Mouse (Mus musculus) kidney, postnatal 25 days (tissue): ENCODE measurements around the gene Me3.
A peak's percentile ranks its signal among the peaks of the same experiment; 100 is the strongest.

Experiments
- DNase-seq, 2 experiments: peaks; one replicate each; pipeline ENCODE4 v3.0.0; 2021; ENCODE audit warnings: mixed read lengths in 2 of 2

Me3 gene

DNA sequence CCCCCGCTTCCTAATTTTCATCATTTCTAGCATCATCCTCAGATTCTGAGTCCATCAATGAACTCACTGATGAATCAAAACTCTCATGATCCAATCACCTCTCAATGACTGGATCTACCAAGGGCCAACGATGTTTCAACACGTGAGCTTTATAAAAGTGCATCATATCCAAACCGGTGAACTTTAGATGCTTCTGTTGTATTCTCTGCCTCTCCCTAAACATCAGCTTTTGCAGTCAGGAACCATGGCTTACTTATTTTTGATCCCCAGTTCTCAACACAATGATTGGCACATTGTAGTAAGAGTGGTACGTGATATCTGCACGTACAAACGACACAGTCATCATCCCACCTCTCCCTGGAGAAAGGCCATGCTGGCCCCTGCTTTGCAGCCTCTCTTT lies 204.5 kb downstream of the Me3 start:
- no peak for DNase-seq

DNA sequence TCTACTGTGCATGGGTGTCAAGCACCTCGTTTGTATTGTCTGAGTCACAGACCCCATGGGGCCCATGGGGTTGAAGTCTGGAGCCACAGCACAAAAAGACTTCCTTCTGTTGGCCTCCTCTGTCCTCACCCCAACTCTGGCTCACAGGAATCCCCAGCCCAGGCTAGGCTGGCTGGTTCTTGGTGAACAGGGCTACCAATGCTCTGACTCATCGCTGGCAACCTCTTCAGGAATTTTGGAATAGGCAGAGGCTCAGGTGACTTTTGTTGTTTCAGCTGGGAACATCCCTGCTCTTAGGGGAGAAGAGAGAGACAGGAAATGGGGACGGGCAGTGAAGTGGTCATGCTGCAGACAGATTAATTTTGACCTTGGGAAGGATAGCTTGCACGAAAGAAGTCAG lies 205.6 kb downstream of the Me3 start:
- peak in 1 of 2 experiments; percentile 41 for DNase-seq

DNA sequence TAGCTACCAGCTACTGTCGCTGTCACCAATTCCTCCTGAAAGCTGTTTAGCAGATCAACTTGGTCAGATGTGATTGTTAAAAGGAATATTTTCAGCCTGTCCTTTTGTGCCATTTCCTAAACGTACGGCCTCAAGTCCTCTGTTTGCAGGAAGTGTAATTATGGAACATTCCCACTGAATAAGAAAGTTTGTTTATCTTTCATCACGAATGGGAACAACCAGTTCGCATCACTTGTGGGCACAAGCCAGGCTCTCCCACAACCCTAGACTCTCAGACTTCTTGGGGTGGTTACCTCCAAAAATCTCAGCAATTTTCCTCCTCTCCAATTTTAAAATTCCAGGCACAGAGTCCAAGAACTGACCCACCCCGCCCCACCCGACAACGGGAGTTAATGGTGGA lies 207.5 kb downstream of the Me3 start:
- no peak for DNase-seq

DNA sequence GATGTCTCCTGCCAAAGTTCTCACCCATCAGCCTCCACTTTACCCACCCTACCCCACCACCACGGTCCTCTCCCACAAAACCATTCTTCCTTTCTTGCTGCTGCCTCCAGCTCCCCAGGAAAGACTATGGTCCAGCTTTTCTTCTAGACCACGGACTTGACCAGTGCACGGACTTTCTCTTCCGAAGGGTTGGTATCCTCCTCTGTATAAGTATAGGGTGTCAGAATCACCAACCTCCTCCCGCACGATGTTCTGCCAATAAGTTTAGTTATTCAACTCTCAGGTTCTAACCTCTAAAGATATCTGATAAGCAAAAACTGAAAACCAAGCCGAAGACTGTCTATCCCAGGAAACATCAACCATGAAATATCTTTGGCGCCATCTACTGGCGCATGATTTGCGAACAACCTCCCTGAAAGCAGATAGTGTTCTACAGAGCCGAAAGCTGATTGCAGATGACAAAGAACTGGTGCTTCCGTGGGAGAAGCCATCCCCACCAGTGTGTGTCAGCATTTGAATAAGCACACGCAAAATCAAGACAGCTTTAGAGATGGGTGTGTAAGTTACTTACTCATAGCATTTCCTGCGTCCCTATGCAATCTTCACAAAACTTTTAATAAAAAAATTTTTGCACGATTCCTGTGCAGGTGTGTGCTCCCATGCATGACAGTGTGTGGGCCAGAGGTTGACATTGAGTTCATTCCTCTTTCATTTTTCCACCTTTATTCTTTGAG lies 209.6 kb downstream of the Me3 start:
- DNase-seq, result peak; percentile 78 to 94

DNA sequence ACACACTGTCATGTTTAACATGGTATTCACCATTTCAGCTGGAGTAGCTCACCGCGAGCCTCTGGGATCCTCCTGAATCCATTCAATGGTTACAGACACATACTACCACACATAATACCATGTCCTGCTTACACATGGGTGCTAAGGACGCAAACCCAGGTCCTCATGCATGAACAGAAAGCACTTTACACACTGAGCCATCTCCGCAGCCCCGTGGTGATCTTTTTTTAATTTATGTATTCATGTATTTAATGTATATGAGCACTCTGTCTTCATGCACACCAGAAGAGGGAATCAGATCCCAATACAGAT lies 210.2 kb downstream of the Me3 start:
- DNase-seq, result no peak

DNA sequence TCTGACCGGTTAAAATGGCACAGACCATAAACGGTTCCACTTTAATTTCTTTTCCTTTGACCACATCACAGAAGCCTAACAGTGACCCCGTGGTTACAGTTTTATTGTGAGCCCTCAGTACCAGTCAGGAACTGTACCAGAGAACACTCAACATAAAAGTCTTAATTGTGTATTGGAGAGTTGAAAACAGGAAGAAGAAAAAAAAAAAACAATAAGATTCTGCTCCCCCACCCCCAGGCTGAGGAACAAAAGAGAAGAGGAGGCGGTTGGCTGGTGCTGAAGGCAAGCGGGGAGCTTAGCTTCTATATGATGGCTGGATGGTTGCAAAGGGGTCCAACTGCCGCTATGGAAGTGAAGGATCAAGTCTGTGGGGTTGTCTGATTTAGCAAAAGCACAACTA lies 210.9 kb downstream of the Me3 start:
- DNase-seq, result no peak

DNA sequence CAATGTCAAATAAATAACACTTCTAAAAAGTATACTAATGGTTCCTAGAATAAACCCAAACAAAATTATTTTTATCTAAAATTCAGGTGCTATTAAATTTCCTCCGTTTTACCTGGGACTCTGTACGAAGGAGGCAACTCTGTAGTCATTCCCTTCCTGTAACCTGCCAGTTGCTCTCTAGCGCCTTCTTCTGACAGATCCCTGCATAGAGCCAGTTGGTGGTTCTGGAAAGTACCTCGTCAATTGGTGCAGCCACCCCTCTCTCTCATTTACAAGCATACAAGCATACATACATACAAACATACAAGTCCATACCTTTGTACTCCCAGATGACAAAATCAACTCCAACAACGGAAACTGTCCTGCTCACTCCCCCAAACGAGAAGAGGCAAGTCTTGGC lies 211.3 kb downstream of the Me3 start:
- DNase-seq, result peak in 1 of 2 experiments; percentile 65

DNA sequence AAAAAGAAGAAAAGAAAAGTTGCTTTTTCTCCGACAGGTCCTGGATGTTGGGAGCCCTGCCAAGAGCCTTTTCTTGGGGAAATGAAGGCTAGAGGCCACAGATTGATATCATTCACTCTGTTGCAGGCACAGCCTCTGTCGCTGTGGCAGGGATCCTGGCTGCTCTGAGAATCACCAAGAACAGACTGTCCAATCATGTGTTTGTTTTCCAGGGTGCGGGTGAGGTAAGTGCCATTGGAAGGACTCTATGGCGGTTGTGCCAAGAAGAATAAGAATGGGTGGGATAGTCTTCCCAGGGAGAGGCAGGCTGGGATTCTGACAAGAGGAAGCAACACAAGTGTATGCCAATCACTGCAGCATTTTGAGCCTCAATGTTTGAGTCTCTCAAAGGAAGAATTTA lies 213.5 kb downstream of the Me3 start:
- no peak for DNase-seq

DNA sequence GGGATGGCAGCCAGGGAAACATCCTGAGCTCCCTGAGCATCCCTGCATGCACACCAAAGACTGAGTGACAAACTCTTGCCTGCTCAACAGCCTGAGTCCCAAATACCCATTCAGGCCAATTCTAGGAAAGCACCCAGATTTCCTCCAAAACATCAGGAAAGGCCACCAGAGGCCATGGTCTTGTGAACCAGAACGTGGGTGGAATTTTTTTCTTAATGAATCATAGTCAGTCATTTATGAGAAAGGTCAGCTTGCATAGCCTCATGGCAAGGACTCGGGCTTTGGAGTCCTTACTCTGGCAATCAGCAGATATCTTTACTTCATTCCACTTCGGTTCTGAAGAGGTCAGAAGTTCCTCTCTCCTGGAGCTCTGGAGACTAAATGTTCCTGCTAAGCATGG lies 218.3 kb downstream of the Me3 start:
- peak in 1 of 2 experiments; percentile 8 for DNase-seq

DNA sequence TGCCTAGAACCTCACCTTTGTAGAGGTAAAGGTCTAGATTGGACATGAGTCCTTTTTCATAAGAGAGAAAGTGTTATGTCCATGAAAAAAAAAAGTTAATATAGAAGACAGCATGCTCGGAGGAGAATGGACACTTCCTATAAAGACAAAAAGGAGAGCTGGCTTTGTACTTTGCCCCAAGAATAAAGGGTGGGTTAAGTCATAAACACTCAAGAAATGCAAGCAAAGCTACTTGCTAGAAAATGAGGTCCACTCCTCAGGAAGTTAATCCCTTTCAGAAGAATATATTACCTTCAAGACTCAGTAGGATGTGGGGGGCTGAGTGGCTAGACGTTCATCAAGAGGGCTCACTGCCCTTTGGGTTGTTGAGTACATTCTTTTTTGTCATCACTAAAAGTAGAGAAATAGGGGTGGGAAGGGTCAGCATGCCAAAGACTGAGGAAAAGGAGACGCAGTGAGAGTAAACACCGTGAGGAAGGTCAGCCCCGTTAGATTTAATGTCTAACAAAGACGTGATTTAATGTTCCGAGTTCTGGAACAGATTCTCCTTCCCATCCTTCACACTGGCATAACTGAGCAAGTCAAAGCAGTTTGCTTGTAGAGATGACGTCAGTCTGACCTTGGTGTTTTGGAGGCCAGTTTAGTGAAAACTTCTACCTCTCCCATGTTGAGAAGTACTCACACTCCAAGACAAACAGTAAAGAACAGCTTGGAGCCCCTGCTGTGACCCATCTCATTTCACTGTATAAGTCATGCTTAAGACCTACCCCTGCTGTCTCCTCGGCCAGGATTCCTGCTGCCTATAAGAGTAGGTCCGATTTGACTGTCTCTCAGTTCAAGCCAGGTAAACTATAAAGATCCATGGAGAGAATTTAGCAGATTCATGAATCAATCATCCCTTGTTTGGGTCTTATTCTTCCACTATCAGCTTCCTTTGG lies 220.2 kb downstream of the Me3 start:
- no peak for DNase-seq

DNA sequence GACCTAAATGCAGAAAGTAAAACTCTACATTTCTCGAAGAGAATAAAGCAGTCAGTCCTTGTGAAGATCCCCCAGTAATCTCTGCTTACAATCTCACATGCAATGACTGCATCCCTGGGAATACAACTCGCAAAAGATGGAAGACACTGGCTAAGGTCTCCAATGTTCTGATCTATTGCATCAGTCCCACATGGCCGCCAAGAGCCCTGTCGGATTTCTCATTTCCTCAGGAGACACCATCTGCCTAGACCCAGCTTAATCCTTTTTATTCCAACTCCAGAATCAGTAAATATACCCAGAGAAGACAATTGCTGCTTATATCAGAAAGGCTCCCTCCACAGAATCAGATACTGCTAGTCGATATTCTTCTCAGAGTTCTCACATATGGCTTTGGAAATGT lies 220.9 kb downstream of the Me3 start:
- DNase-seq, result no peak

DNA sequence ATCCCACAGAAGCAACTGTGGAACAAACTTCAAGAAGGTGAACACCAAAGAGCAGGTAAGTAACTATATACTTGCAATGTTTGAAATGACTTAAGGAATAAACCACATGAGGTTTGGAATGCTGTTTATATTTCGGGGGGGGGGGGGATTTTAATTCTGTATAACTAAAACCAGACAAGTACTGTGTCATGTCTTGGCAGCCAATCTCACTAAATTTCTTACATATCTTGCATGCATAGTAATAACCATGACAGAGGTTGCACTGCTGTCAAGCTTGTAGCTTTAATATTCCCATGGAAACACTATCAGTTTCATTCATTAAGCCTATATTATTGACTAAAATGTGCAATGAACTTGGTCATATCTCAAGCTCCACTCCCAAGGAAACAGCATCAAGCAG lies 223.0 kb downstream of the Me3 start:
- DNase-seq, result no peak

DNA sequence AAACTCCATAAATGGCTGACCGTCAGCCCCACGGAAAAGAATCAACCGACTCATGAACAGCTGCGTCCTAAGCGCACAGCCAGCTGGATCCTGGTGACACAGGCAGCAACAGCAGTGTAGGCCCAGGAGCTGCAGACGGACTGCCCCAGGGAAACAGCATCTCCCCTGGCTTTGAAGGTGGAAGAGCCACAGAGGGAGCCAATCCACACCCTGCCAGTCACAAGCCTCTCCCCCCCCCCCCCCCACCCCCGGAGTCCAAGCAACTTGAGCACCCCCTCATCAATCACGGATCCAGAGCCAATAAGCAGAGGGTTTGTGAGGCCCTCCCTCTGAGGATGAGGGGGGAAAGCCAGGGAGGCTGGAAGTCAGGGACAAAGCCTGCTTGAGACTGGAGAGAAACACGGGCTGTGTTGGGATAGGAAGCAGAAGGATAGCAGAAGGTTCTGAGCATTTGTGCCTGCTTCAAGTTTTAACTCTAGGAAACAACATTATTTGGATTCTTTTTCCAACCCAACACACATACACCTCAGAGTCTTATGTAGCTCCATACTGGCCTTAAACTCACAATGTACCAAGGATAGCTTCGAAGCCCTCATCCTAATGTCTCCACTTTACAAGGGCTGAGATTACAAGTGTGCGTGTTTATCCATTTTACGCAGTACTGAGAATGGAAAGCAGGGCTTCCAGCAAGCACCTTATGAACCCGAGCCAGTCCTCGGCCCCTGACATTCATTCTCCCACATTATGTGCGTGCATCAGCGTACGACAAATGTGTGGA lies 224.4 kb downstream of the Me3 start:
- no peak for DNase-seq

DNA sequence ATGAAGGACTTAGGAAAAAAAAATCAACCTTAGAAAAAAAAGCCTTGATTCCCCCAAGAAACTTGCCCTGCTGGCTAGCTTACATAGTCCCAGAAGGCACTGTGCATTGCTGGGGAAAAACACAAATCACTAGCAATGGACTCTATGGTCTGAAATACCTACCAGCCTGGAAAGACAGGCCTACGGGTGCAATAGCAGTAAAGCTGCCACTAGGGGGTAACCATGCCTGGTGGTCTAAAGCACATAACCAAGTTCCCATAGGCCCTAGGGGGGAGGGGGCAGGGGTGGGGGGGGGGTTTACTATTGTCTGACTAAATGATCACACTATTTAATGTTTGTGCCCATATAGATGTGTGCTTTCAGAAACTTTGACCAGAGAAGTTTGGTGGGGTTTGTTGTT lies 232.6 kb downstream of the Me3 start:
- no peak for DNase-seq

DNA sequence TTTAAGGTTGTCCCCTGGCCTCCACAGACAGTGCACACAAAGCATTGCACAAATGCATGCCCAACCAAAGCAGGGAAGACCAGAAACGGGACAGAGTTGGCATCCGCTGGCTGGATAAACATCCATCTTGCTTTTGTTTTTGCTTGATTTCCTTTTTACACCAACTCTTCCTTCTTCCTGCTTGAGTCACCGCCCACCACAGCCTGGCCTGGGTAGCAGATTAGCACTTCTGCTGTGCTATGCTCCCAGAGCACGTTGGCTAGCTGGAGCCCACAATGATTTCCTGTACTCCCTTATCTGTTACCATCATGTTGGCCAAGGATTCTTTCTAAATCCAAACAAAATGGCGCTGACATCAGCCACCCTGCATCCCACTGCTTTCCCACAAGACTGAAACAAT lies 235.0 kb downstream of the Me3 start:
- no peak for DNase-seq

DNA sequence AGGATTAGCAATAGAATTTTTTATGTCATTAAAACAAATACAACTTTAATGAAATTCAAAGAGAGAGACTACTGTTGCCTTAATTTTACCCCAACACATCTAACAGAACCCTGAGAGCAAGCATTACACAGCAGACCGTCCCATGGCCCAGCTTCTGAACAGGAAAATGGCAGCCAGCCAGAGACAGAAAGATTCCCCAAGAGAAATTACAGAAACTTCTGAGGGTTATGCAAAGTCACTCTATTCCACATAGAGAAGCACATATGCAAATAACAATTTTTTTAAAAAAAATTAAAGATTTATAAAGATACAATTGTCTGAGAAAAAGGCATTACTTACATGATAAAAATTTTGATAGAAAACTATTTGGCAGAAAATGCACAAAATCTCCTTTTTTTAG lies 247.5 kb downstream of the Me3 start:
- DNase-seq, result no peak

DNA sequence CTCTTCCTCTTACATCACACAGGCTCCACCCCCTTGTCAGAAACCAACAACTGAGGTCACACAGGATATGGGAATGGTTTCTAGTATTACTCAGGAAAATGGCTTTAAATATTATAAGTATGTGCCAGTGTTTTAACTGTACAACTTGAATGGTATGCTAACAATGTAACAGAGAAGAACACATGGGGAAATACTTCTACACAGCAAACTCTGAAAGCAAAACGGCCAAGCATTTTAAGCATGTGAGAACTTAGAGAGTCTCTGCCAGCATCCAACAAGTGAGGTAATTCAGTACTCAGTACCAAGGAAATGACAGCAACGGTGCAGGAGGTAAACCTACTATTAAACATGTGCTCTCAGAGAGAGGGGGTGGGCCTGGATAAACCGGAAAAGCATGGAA lies 252.4 kb downstream of the Me3 start:
- no peak for DNase-seq

DNA sequence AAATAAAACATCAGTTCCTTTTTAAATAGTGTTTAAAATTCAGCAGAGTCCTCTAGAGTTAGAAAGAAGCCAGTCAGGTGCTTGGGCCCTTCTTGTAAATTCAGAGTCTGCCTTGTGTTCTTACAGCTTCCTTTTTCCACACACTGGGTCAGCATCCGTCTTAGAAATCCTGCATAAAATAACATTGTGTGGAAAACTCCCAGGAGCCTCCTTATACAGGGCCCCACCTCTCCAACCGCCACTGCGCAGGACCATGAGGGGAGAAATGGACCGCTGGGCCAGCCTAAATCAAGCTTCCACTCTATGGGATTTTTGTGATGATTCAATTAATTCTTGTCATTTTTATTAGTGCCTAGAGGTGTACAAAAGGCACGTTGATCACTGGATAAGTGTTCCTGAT lies 259.2 kb downstream of the Me3 start:
- no peak for DNase-seq

DNA sequence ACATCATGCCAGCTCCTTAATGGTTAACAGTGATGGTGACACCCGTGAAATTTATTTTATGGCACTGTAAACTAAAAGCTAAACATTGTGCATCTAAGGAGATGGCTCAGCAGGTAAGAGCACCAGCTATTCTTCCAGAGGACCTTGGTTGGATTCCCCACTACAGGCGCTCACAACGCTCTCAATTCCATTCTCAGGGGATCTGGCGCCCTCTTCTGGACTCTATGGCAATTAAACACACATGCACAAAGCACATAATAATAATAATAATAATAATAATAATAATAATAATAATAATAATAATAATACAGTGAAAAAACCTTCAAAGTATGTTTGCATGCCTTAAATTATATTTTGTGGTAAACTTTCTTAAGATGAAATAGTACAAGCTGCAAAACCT lies 259.7 kb downstream of the Me3 start:
- peak in 1 of 2 experiments; percentile 39 for DNase-seq

DNA sequence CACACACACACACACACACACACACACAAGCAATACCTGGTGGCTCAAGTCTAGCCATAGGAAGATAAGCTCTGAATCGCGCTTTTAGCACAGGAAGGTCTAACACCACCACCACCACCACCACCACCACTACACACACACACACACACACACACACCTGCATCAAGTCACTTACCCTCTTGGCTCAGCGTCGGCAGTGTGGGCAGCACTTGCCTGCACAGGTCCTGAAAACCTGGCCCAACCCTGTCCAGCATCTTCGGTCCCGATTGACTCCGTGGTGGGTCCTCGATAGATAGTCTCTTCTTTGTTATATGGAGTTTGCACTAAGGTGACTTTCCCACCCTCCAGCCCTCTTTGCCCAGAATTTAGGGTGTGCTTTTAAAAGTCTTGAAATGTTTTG lies 270.8 kb downstream of the Me3 start:
- DNase-seq, result no peak

DNA sequence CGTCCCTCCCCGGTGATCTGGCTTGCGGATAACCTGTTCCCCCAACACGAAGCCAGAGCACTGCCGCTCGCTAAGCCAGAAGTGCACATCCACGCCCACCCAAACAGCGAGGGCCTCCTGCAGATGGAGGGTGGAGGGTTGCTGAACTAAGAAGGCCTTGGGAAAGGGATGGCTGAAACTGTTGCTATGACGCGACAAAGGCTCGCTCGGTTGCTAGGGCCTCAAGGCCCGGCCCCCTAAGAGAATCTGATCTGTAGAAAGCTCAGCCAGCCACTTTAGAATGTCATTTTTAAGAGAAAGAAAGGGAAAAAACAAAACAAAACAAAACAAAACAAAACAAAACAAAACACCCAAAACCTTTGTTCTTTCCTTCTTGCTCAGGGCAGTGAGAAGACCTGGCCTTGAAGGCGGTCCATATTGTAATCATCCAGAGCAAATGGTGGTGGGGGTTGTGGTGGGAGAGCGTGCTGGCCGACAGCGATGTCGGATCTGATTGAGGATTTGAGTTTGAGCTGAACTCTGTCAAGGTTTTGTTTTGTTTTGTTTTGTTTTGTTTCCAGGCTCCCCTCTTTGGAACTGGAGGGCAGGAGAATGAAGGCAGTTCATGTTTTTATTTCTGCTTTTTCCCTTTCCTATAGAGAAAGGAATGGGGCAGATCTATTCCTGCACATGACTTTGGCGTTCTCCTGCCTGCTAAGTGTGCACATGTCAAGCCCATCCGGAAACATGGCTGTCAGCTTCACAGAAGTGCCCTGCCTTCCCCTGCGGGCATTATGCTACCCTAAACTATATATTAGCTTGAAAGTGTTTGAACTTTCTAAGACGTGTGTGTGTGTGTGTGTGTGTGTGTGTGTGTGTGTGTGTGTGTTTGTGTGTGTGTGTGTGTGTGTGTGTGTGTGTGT lies 271.5 kb downstream of the Me3 start, which contains the start of gene Ccdc81:
Gene Ccdc81, minus strand, starts transcription at position 188 of the 902 bp plus-strand sequence.
- DNase-seq, result no peak
